Mouse (Mus musculus) CH12.LX (cell line): Measurements from ENCODE around the gene Gm28047.

Experiments used
- E2F4 ChIP-seq: IDR thresholded peaks from 2 replicates; pipeline ENCODE4 v1.6.1; 2011; ENCODE audit warnings: low read depth, low read length, improper control_type of control experiment; ENCODE audit not compliant: insufficient replicate concordance
- EP300 ChIP-seq: IDR thresholded peaks from 2 replicates; pipeline ENCODE4 v1.6.1; 2011; ENCODE audit warnings: low read length, improper control_type of control experiment

GRCm38 (mm10) chr15:102499851-102500250 lies 125.0 kb downstream of the Gm28047 start:
- TF ChIP-seq E2F4, result no peak
- no peak for TF ChIP-seq EP300
